Mouse (Mus musculus) forebrain, embryonic 12.5 days (tissue): Measurements from ENCODE around the gene Gatd1. TPM values are rescaled to one million over a fixed set of nuclear protein-coding genes. Genes with fewer than 3 reads are reported as not detected.
A peak's percentile ranks its signal among the peaks of the same experiment; 100 is the strongest.
"Not testable (repeated sequence)": the region's sequence is repeated elsewhere in the genome, so short reads cannot be mapped to it uniquely, and the experiment has no call there.

ENCODE experiments used
- ATAC-seq: fragments of 200-750 bp; cut with Nextera tagmentation; 2 replicates; pipeline ENCODE4 v1.8.0; 2017; ENCODE audit warnings: moderate TSS enrichment; ENCODE audit not compliant: low FRiP score
- H3K27ac ChIP-seq: fragments of 300-500 bp; sonication (generic); 2 replicates; pipeline ENCODE4 v1.5.1; 2016; ENCODE audit warnings: mild to moderate bottlenecking
- H3K27me3 ChIP-seq: fragments of 300-500 bp; sonication (generic); 2 replicates; pipeline ENCODE4 v1.6.1; 2016; ENCODE audit warnings: mild to moderate bottlenecking
- H3K36me3 ChIP-seq: fragments of 300-500 bp; sonication (generic); replicated peaks from 2 replicates; pipeline ENCODE4 v1.6.1; 2016; ENCODE audit warnings: mild to moderate bottlenecking
- H3K4me1 ChIP-seq: fragments of 300-500 bp; sonication (generic); 2 replicates; pipeline ENCODE4 v1.6.1; 2016
- H3K4me2 ChIP-seq: fragments of 300-500 bp; sonication (generic); 2 replicates; pipeline ENCODE4 v1.6.1; 2016; ENCODE audit warnings: mild to moderate bottlenecking, moderate library complexity
- H3K4me3 ChIP-seq: fragments of 300-500 bp; sonication (generic); replicated peaks from 2 replicates; pipeline ENCODE4 v1.5.1; 2016; ENCODE audit warnings: mild to moderate bottlenecking
- H3K9ac ChIP-seq: fragments of 300-500 bp; sonication (generic); 2 replicates; pipeline ENCODE4 v1.6.1; 2016; ENCODE audit warnings: mild to moderate bottlenecking
- H3K9me3 ChIP-seq: fragments of 300-500 bp; sonication (generic); 2 replicates; pipeline ENCODE4 v1.6.1; 2016
- WGBS: fragments of 180-500 bp; shearing (Covaris S2); methylation state at CpG from one replicate; pipeline ENCODE4 v1.1.7; 2016; 5-methylcytosine and 5-hydroxymethylcytosine counted together
- polyA plus RNA-seq: library from polyadenylated mRNA; unstranded; fragments of >200 nt; fragmentation: Nextera tagmentation; extraction: Ambion mirVana; gene quantifications from 2 replicates; pipeline ENCODE4 v1.2.1, GENCODE M21; 2016

The Gatd1 gene
- polyA plus RNA-seq, 1 experiment from 2014 or later: 50.0 TPM

DNA sequence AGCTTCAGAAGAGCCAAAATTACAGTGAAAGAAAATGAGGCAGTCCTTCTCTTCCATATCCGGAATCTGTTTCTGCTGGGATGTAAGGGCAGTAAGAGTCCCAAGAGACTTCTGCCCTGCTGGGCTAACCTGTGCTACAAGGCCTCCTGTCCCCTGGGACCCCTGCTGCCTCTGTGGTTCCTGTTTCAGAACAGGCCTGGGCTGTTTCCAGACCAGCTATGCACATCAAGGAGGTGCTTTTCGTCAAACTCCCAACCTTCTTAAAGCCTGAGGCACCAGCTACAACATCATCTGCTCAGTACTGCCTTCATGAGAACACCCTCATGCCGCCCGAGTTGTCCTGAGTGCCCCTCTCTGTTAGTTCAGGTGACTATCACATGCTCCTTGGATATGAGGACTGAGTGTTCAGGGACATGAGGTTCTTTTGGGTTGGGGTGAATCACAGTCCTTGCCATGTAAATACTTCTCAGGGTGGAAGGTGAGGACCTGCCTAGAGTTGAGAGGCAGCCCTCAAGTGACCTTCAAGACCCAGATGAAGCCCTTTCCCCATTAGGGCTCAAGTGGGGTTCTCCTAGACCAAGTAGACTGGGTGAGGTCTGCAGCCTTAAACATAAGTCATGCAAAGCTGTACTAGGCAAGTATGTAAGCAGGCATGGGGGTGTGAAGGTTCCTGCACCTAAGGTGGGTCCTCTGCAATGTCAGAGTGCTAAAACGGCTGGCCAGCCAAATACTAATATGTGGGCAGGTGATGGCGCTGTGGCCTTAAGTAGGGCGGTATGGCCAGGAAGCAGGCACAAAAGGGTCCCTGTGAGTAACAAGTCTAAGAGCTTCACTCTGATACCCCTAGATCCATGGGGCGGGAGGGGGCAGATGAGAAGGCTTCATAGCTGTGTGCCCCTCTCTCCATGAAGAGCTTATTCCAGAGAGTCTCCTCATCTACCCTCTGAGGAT lies 4.1 kb upstream of the Gatd1 start:
- H3K4me2 ChIP-seq: no peak overlapping the region
- 72% methylated on average over 8 of the region's 8 CpGs for WGBS
- peaks cover 9% of the 10 kb centered on the region for H3K4me1 ChIP-seq
- H3K4me3 ChIP-seq: no peak overlapping the region
- no peak overlapping the region for H3K9ac ChIP-seq
- no peaks in the 10 kb centered on the region for H3K9me3 ChIP-seq
- no peak for ATAC-seq
- H3K27me3 ChIP-seq: 0 out of 2 replicates have a peak, but pooled peaks cover under 1% of the 10 kb centered on the region
- H3K27ac ChIP-seq: no peak overlapping the region
- no peaks in the 10 kb centered on the region for H3K36me3 ChIP-seq

DNA sequence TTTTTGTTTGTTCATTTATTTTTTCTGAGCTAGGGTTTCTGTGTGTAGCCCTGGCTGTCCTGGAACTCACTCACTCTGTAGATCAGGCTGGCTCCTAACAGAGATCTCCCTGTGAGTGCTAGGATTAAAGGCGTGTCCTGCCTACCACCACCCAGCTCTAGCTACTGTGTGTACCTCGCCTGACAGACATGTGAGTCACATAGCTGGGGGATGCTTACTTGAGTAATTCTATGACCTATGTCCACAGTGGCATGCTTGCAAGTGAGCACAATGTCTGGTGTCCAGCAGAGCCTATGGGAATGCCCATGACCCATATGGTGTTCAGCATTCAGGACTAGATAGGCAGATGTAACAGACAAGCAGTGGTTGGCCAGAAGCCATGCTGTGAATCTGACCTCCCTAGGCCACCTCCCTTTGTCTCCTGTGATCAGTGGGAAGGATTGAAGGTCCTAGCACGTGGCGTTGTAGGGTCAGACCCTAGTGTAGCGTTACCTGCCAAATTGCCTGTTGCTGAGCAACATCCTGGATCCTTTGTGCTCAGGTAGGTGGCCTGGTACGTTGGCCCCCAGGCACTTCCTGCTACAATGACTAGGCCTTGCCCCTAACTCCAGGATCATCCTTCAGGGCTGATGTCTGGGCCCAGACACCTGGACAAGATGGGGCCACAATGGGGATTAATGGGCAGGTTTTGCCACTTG lies 2.4 kb upstream of the Gatd1 start:
- H3K27ac ChIP-seq: no peak overlapping the region
- WGBS: 76% methylated on average over 6 of the region's 6 CpGs
- no peaks in the 10 kb centered on the region for H3K27me3 ChIP-seq
- no peak overlapping the region for H3K4me2 ChIP-seq
- H3K9me3 ChIP-seq: no peaks in the 10 kb centered on the region
- H3K4me3 ChIP-seq: no peak overlapping the region
- no peak for ATAC-seq
- no peak overlapping the region for H3K9ac ChIP-seq
- H3K4me1 ChIP-seq: peaks cover 12% of the 10 kb centered on the region
- no peaks in the 10 kb centered on the region for H3K36me3 ChIP-seq

DNA sequence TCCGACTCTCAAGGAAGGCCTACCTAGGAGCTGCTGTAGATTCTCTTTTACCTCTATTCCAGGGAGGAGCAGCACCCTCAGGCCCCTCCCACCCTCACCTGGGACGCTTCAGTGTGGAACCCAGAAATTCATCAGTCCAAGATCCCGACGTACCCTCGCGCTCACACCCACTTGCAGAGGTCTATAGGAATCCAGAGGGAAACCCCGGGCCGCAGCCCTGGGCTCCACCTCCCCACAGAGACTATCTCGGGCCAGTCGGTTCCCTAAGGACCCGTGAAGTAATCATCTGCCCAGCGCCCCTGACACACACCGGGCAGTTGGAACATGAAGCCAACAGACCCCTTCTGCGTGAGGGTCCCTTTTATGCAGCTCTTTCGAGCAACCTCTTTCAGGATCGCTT lies 605 bp downstream of the Gatd1 start:
- Histone ChIP-seq H3K4me1 (peaks cover 17% of the 10 kb centered on the region), H3K27me3 (no peaks in the 10 kb centered on the region), H3K4me2 (peak overlapping the region; percentile 93), H3K36me3 (peaks cover 19% of the 10 kb centered on the region; the same call in 1 of the 2 replicates), H3K4me3 (peak overlapping the region; percentile 69), H3K9ac (peak overlapping the region; percentile 87), H3K27ac (peak overlapping the region; percentile 78), H3K9me3 (no peaks in the 10 kb centered on the region)
- WGBS: 3% methylated on average over 16 of the region's 16 CpGs
- peak; percentile 27 for ATAC-seq

DNA sequence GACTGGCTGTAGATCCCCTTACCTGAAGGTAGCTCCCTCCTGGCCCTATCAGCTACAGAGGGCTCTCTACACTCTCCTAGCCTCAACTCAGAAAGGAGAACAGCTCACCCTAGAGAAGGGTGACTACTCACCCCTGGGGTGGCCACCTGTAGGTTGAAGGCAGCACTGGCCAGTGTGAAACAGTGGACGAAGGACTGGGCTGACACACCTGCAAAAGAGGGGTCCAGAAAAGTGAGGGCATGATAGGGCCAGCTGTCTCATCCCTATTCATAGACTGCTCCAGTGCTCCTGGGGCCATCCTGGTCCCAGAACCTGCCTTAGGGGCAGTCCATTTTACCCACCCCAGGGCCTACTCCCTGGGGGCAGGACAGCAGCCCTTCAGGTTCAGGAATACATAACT lies 2.3 kb downstream of the Gatd1 start:
- 91% methylated on average over 1 of the region's 1 CpGs for WGBS
- Histone ChIP-seq H3K9me3 (no peaks in the 10 kb centered on the region), H3K9ac (0 out of 2 replicates have a peak overlapping the region, but pooled peaks have one; percentile 8), H3K27me3 (no peaks in the 10 kb centered on the region), H3K4me1 (peaks cover 17% of the 10 kb centered on the region), H3K27ac (no peak overlapping the region), H3K36me3 (peaks cover 27% of the 10 kb centered on the region), H3K4me3 (no peak overlapping the region), H3K4me2 (no peak overlapping the region)
- ATAC-seq: no peak

DNA sequence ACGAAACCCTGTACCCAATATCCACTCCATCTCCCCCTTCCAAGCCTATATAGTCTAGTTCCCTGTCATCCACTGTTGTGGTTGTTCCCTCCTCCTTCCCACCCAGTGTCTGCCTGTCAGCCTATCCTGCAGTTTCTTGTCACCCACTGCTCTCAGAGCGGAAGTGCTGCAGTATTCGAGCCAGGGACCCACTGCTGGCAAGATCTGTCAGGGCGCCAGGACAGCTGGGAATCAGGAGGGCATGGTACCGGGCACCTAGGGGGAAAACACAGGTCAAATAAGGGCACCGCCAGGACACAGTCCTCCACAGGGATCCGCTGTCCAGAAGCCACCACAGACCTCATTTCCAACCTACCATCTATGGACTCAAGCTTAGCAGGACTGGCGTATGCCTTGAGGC lies 3.3 kb downstream of the Gatd1 start:
- ATAC-seq: no peak
- Histone ChIP-seq H3K4me3 (no peak overlapping the region), H3K9ac (no peak overlapping the region), H3K27me3 (no peaks in the 10 kb centered on the region), H3K4me2 (no peak overlapping the region), H3K36me3 (peaks cover 27% of the 10 kb centered on the region), H3K27ac (no peak overlapping the region), H3K9me3 (no peaks in the 10 kb centered on the region), H3K4me1 (peaks cover 17% of the 10 kb centered on the region)
- WGBS: 98% methylated on average over 8 of the region's 8 CpGs

DNA sequence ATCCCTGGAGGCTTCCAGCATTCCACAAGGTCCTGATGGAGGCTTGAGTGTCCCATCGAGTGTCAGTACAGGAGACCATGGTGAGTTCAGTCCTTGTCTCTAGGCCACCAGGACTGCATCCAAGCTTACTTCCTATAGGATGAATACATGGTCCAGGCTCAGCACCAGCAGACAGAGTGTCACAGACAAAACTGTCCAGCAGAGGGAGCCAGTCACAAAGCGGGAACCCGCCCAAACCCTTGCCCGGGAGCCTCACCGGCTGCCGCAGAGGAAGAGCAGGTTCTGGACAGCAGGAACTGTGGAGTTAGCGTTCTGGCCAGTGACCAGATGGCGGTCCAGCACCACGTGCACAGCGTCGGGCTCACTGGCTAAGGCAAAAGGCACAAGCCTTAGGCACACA lies 5.1 kb downstream of the Gatd1 start:
- Histone ChIP-seq H3K9ac (peak overlapping the region; percentile 36; the same call in 1 of the 2 replicates), H3K4me2 (0 out of 2 replicates have a peak overlapping the region, but pooled peaks have one; percentile 8), H3K27me3 (no peaks in the 10 kb centered on the region), H3K27ac (no peak overlapping the region), H3K9me3 (no peaks in the 10 kb centered on the region), H3K4me3 (no peak overlapping the region), H3K36me3 (peaks cover 32% of the 10 kb centered on the region), H3K4me1 (peaks cover 12% of the 10 kb centered on the region)
- ATAC-seq: peak; percentile 61; the same call in 1 of the 2 replicates
- WGBS: 11% methylated on average over 11 of the region's 11 CpGs

DNA sequence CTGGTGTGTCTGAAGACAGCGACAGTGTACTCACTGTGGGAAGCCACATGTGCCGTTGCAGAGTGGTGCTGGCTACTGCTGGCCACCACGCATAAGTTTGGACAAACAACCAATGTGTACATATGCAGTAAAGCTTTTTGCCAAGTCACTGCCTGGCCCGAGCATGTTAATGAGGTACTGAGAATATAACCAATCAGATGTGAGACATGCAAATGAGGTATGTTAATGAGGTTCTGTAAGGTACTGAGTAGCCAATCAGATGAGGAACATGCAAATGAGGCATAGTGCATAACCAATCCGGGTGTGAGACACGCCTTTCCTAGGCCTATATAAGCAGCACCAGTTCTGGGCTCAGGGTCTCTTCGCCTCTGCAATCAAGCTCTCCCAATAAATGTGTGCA lies 6.3 kb downstream of the Gatd1 start:
- not testable (repeated sequence) for H3K4me3 ChIP-seq, H3K9ac ChIP-seq, H3K27ac ChIP-seq, H3K27me3 ChIP-seq, ATAC-seq, H3K9me3 ChIP-seq, H3K4me2 ChIP-seq, H3K4me1 ChIP-seq
- WGBS: 95% methylated on average over 7 of the region's 7 CpGs
- peaks cover 41% of the 10 kb centered on the region for H3K36me3 ChIP-seq

DNA sequence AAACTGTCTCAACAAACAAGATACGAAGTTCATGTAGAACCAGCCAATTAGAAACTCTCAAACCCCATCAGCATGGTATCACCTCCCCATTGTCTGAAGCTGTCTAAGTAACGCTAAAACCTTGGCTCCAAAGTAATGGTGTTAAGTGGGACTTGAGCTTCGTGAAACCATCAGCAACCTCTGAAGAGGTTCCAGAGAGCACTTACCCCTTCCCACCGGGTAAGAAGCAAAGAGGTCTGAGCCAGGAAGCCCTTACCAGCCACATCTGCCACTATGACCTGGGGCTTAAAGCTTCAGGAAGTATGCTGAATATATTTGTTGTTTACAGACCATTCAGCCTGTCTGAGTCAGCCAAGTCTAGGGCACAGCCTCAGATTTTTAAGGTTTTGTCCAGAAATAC lies 8.5 kb downstream of the Gatd1 start:
- Histone ChIP-seq H3K9ac (no peak overlapping the region), H3K36me3 (peaks cover 56% of the 10 kb centered on the region), H3K4me1 (peaks cover 4% of the 10 kb centered on the region; the same call in 1 of the 2 replicates), H3K27ac (no peak overlapping the region), H3K4me2 (no peak overlapping the region), H3K9me3 (no peaks in the 10 kb centered on the region), H3K27me3 (no peaks in the 10 kb centered on the region), H3K4me3 (no peak overlapping the region)
- WGBS: 82% methylated on average over 4 of the region's 4 CpGs
- ATAC-seq: no peak

DNA sequence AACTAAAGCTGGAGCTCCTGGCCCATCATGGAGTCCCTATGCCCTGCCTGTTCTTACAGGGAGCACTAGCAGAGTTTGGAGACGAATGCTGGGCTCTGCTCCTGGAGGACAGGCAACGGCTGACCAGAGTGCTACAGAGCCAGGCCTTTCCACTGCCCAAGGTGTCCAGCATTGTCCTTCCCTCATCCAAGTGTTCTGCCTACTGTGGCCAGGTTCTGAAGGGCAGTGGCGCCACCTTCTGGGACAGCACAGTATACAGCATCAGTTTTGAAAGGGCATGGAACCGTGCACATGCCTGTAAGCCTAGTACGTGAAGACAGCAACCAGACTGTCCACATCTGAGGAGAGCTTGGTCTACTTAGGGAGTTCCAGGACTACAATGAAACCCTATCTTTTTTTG lies 10.6 kb downstream of the Gatd1 start:
- peak; percentile 65 for ATAC-seq

DNA sequence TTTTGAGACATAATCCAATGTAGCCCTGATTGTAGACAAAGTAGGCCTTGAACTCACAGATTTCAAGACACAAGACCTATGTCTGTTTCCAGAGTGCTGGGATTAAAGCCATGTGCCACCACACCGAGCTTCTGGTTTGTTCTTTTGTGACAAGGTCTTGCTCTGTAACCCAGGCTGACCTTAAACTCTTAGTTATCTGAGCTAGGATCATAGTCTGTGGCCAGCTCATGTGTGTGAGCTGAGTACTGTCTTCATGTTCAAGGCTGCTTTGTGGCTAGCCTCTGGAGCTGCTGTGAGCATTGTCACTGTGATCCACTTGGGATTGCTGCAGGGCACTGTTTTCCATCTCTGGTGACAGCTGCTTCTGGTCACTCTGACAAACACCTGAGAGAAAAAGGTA lies 18.6 kb downstream of the Gatd1 start:
- Histone ChIP-seq H3K36me3 (peaks cover 40% of the 10 kb centered on the region), H3K27me3 (no peaks in the 10 kb centered on the region), H3K9me3 (no peaks in the 10 kb centered on the region), H3K4me2 (no peak overlapping the region), H3K4me3 (no peak overlapping the region), H3K9ac (no peak overlapping the region), H3K27ac (no peak overlapping the region), H3K4me1 (peaks cover 13% of the 10 kb centered on the region)
- WGBS: 85% methylated on average over 1 of the region's 1 CpGs
- ATAC-seq: no peak

More for the DNA sequence above, 10.6 kb downstream of the Gatd1 start:
- H3K4me3 ChIP-seq: no peak overlapping the region
- 37% methylated on average over 5 of the region's 5 CpGs for WGBS
- no peaks in the 10 kb centered on the region for H3K27me3 ChIP-seq
- H3K9ac ChIP-seq: no peak overlapping the region
- no peaks in the 10 kb centered on the region for H3K4me1 ChIP-seq
- H3K36me3 ChIP-seq: peaks cover 66% of the 10 kb centered on the region
- no peaks in the 10 kb centered on the region for H3K9me3 ChIP-seq
- no peak overlapping the region for H3K4me2 ChIP-seq
- no peak overlapping the region for H3K27ac ChIP-seq

DNA sequence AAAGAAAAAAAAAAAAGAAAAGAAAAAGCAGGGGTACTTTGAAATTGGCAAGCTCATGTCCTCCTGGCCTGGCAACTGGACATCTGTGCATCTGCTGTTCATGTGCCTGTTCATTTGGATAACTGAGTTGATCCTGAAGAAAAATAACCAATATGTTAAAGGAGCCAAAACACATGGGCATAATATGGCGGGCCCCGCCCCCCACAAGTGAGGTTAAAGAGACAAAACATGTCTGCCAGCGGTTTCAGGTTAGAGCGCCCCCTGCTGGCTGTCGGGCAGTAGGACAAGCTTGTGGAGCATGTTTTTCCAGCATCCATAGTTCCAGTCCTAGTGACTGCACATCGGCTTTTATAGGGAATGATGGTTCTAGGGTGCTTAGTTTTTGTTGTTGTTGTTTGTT lies 19.2 kb downstream of the Gatd1 start:
- H3K9me3 ChIP-seq: no peaks in the 10 kb centered on the region
- H3K27ac ChIP-seq: no peak overlapping the region
- H3K4me3 ChIP-seq: no peak overlapping the region
- H3K9ac ChIP-seq: no peak overlapping the region
- WGBS: 17% methylated on average over 6 of the region's 6 CpGs
- peaks cover 13% of the 10 kb centered on the region for H3K4me1 ChIP-seq
- no peak for ATAC-seq
- no peak overlapping the region for H3K4me2 ChIP-seq
- no peaks in the 10 kb centered on the region for H3K27me3 ChIP-seq
- H3K36me3 ChIP-seq: peaks cover 35% of the 10 kb centered on the region

DNA sequence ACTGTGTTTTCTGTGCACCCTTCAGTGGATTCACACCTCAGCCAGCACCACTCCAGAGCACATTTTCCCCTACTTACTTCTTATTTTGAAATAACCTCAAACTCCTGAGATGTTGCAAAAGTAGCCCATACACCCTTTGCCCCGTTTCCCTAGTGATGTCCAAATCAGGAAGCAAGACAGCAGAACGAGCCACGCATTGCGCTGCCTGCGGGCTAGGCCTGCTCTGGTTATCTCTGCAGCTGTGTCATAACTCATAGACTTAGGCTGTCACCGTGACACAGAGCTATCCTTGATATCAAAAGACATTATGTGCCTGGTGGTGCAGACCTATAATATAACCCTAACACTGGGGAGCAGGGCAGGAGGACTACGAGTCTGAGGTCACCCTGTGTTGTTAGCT lies 19.8 kb downstream of the Gatd1 start:
- H3K4me1 ChIP-seq: peaks cover 13% of the 10 kb centered on the region
- no peak overlapping the region for H3K4me2 ChIP-seq
- no peak overlapping the region for H3K9ac ChIP-seq
- WGBS: 92% methylated on average over 7 of the region's 7 CpGs
- H3K36me3 ChIP-seq: peaks cover 29% of the 10 kb centered on the region
- H3K27me3 ChIP-seq: peaks cover 4% of the 10 kb centered on the region; the same call in 1 of the 2 replicates
- no peaks in the 10 kb centered on the region for H3K9me3 ChIP-seq
- no peak overlapping the region for H3K27ac ChIP-seq
- H3K4me3 ChIP-seq: no peak overlapping the region
- ATAC-seq: no peak
